Mouse (Mus musculus) lung, postnatal 14 days (tissue): ENCODE measurements around the gene Zfhx3.
A peak's percentile ranks its signal among the peaks of the same experiment; 100 is the strongest.

ENCODE experiments used
- DNase-seq: peaks from one replicate; pipeline ENCODE4 v3.0.0; 2021

Gene Zfhx3

GRCm38 (mm10) chr8:108706848-108707541 lies 764.6 kb downstream of the Zfhx3 start:
- no peak for DNase-seq

DNA sequence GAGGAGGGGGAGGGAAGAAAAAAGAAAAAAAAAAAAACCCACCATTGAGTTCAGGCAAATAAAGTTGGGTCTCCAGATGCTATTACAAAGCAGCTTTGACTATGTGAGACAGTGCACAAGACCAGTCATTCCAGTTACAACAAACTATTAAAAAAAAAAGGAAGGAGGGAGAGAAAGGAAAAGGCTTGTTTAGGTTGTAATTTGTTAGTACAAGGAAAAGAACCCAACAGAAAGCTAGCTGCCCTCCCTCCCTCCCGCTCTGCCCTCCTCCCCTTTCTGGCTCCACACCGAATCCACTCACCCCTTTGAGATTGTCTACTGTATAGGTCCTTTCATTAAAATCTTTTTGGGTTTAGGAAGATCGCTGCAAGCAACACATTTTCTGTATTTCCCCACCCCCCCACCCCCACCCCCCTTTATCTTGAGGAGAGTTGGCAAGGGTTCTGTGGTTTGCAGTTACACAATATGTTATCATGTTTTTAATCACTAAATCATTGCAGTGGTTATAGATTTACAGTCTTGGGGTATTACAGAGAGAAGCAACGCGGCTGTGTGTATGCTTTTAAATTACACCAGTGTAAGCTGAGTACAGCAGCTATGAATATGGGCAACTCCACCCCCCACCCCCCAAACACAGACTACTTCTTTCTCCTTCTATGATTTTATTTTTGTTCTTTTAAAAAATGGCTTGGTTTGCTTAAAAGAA lies 765.3 kb downstream of the Zfhx3 start:
- no peak for DNase-seq

- DNase-seq: no peak
Observed at GRCm38 (mm10) chr8:108708833-108709387, 766.5 kb downstream of the Zfhx3 start.

GRCm38 (mm10) chr8:108709441-108709840 lies 767.0 kb downstream of the Zfhx3 start:
- DNase-seq: no peak

GRCm38 (mm10) chr8:108709928-108710606 lies 767.6 kb downstream of the Zfhx3 start:
- DNase-seq: no peak

DNA sequence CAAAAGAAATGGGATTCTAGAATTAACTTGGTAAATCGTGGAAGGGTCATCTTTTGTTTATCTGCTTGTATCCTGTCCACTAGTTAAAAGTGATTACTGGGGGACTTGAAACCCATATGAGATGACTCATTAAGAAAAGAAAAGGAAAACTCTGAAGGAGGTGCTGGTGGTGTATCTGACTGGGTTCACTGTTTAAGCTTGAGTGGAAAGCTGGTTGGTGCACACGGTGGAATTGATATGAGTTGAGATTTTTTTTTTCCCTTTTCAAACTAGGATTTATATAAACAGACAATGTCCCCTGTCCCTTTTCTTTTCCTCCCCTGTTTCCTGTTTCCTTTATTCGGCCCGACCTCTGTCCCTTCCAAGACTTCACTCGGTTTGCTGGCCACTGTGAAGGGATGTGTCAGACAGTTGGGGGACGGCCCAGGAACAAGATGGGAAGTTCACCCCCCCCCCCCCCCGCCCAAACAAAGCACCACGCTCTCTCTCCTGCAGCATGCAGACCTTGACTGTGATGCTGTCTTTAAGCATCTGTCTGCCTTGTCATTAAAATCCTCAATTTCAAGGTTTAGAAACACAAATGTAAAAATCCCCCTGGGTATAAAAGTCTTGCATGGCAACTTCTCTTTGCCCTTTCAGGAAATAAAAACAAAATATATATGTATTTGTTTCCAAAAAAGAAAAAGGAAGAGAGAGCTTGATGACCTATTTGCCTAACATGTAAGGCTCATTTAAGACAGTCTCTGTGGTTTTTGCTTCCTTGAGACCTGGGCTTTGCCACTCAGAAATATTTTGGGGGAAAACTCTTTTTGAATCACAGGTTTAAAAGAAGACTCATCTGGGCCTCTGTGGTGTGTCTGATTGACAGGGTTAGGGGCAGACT lies 768.4 kb downstream of the Zfhx3 start:
- no peak for DNase-seq

DNA sequence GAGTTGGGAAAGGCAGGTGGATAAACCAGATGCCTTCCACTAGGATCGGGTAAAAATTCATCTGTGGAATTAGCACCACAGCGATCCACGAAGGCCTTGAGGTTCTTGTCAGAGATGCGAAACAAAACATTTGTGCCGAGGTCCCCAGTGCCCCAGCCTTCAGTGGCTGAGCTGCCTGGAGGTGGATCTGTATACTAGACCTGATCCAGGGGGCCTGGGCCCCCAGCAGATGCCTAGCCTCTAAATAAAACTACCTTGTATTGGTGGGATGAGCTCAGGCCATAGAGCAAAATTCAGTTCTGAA lies 769.0 kb downstream of the Zfhx3 start:
- DNase-seq: no peak

- no peak for DNase-seq
Observed at GRCm38 (mm10) chr8:108712001-108712411, 769.6 kb downstream of the Zfhx3 start.

- DNase-seq: no peak
Observed at GRCm38 (mm10) chr8:108712607-108713006, 770.2 kb downstream of the Zfhx3 start.

GRCm38 (mm10) chr8:108713346-108714142 lies 771.1 kb downstream of the Zfhx3 start:
- no peak for DNase-seq

DNA sequence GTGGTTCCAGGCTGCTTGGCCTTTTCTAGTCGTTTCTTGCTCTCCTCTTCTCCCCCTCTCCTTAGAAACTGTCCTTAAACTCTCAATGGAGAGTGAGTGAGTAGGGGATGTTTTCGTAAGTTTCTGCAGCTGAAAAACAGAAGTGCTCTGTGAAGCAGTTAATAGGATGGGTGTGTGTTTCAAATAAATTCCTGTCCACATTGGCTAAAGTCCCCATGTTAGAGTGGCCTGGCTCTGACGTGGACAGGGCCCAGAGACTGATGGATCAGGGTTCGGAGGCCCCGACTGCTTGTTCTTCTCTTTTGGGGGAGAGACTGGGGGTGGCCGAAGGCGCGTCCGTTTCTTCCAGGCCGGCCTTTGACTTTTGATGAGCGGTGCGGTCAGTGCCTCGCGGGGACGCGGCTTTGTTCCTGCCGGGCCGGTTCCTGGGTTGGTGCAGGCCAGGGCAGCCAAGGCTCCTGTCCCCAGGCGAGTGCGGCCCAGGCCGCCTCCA lies 771.7 kb downstream of the Zfhx3 start:
- no peak for DNase-seq

- peak; percentile 68 for DNase-seq
Observed at GRCm38 (mm10) chr8:108714636-108715415, 772.4 kb downstream of the Zfhx3 start.

DNA sequence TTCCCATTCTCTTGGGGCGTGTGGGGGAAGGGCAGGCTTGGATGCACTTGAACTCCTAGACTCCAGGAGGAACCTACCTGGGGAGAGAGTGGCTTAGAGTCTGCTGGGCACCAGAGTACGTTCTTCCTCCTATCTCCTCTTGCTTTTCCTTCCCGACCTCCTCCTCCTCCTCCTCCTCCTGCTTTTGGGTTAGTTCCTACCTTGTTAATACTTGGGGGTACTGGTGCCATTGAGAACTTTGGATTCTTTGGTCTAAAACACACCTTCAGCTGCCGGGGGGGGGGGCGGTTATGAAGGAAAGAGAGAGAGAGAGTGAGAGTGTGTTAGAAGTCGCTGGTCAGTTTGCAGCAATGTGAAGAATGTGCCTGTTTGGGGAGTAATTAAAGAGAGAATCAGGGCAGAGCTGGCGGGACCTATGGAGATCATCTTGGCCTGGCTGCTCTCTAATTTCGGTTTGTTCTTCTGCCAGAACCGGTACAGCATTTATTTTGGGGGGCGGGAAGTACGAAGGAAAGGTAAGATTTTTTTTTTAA lies 773.0 kb downstream of the Zfhx3 start:
- no peak for DNase-seq

DNA sequence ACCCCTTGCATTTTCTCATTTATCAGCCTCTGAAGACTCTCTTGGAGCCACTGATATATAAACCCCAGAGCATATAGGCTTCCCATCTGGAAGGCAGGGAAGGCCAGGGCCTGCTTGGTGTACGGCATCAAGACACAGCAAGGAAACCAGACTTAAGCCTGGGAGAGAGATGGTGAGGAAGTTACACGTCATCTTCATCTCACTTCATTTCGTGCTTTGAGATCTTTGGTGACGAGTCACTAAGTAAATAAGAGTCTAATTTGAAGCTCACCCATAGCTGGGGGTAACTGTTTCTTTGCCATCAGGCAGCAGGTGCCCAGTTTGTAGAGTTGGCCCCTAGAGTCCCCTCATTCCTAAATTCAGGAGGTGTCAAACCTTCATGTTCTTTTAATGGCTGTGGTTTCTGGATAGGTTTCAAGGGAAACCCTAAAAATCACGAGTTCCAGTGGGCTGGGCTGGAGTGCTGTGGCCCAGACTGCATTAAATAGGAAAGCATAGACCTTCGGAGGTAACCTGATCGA lies 773.9 kb downstream of the Zfhx3 start:
- DNase-seq: no peak

DNA sequence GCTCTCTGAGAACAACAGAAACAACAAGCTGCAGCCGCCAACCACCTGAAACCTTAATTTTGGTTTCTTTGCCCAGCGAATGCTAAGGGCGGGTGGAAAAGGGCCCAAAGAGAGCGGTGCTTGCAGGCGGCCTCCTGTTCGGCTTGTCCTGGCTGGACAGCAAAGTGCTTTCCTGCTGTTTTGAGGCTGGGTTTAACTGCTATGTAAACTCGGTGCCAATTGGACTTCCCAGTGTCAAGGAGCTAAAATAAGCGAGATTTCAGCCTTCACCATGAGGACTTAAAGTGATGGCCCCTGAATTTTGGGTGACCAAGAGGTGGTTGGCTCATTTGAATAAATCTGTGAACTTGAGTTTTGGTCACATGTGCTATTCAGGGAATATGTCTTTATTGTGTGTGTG lies 775.1 kb downstream of the Zfhx3 start:
- no peak for DNase-seq

DNA sequence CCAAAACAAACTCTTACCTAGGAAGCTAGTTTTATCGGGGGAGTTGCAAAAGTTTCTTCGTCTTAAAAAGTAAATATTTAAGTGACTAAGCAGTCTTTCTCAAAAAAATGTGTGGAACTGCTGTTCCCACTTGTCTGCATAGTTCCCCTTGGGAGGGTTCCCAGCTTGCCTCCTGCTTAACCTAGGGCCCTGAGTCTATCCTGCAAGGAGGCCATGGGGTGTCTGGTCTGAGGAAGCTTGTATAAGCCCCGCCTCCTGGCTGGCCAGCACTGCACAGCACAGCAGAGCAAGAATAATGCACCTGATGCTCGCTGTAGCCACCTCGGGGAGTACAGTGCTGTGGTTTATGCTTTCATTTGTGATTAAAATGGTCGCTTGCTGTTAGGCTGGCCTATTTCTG lies 775.6 kb downstream of the Zfhx3 start:
- DNase-seq: peak; percentile 46

DNA sequence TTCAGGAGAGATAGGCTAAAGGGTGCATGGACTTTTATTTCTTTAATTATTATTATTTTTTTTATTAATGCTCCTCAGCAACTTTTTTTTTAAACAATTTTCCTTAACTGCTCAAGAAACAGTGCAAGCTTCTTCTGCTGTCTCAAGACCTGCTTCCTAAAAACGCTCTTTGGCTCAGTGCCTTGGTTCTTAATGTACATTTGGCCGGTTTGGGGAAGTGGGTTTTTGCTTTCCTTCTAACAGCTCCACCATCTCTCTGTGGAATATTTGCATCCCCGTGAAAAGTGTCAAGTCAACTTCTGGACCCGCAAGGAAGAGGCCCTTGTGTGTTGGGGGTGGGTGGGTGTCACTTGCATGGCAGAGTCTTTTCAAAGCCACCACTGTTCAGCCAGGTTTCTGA lies 778.4 kb downstream of the Zfhx3 start:
- no peak for DNase-seq

- peak; percentile 79 for DNase-seq
Observed at GRCm38 (mm10) chr8:108722671-108723513, 780.4 kb downstream of the Zfhx3 start.

DNA sequence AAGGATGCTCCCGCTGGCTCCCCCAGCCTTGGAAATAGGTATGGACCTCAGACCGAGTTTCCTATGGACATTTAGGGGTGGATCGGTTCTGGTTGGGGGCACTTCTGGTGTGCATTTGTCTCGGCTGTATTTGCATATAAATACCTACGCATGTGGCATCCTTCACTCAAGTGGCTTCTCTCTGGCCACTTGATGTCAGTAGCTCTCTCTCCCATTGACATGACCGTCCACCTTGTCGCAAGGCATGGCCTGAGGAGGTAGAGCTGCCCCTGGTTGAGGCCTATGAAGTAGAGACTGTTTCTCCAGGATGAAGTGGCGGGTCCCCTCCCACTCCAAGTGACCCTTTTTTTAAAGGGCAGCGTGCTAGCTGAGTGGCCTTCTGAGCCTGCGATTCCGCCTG lies 781.2 kb downstream of the Zfhx3 start:
- DNase-seq: no peak
